Comparison of ENCODE assay signal across 18 mouse cellular contexts in the genomic region with DNA sequence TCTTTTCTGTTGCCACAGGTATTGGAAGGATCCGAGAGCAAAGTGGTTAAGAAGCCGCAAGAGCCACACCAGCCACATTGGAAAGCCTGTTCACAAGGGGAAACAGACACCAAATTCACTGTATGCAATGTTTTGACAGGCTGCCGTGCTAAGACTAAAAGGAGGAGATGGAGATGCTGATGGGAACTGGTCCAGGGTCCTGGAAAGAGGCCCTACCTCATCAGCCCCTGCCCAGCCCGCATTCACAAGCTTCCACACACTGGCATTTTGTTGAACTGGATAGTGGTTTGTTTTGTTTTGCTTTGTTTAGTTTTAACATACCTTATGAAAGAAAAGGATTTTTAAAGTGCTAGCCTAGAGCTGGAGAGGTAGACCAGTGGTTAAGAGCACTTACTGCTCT. TPM values are rescaled to one million over a fixed set of nuclear protein-coding genes. Genes with fewer than 3 reads are reported as not detected.
DNase-seq lines count a peak whose midpoint lies in the region; ATAC-seq and TF ChIP-seq lines count a peak whose summit lies in the region.
"Had no signal": no experiment of that assay in that cellular context is flagged by ENCODE, and none has a peak within 500 bp of the region (broad histone marks: within the 10 kb centered on the region; RNA-seq: fewer than 3 reads in every experiment).

No protein-coding gene starts in this region.

- H3K4me3 ChIP-seq in heart, embryonic 10.5 days = no peak overlapping the region
- H3K4me3 ChIP-seq in embryonic fibroblast, embryonic 13.5 days (ENCODE audit: insufficient read depth, low read length) = no peak overlapping the region
- no peak overlapping the region for H3K4me3 ChIP-seq in limb, embryonic 15.5 days
- H3K4me3 ChIP-seq in neural tube, embryonic 15.5 days (replicated peaks) = no peak overlapping the region
- H3K4me3 ChIP-seq: midbrain, embryonic 13.5 days; neural tube, embryonic 13.5 days had no signal

- WGBS in heart, embryonic 10.5 days = 83% methylated on average over 4 of the region's 4 CpGs
- 67% methylated on average over 4 of the region's 4 CpGs for WGBS in limb, embryonic 15.5 days
- 88% methylated on average over 4 of the region's 4 CpGs for WGBS in neural tube, embryonic 15.5 days

- no peak for DNase-seq in heart, embryonic 10.5 days (ENCODE audit: low spot score)
- DNase-seq in heart, postnatal 25 days (ENCODE audit: low spot score) = no peak
- peak; percentile 69 for DNase-seq in NIH3T3 (ENCODE audit: low read depth)
- no peak for DNase-seq in lung, postnatal 14 days
- DNase-seq in embryo, embryonic 10 days (ENCODE audit: low spot score) = no peak
- DNase-seq: adrenal gland, postnatal 10 days; cerebellum, postnatal 10 days; embryo, embryonic 11 days; kidney, adult 8-10 months; kidney, postnatal 25 days; liver had no signal

- H3K9ac ChIP-seq in limb, embryonic 15.5 days = no peak overlapping the region
- H3K9ac ChIP-seq in neural tube, embryonic 15.5 days (replicated peaks) = no peak overlapping the region
- H3K9ac ChIP-seq: midbrain, embryonic 13.5 days; neural tube, embryonic 13.5 days had no signal

- H3K9me3 ChIP-seq in heart, embryonic 10.5 days = no peaks in the 10 kb centered on the region
- H3K9me3 ChIP-seq in limb, embryonic 15.5 days = no peaks in the 10 kb centered on the region
- no peaks in the 10 kb centered on the region for H3K9me3 ChIP-seq in neural tube, embryonic 15.5 days (replicated peaks)
- H3K9me3 ChIP-seq: midbrain, embryonic 13.5 days; neural tube, embryonic 13.5 days had no signal

- H3K27ac ChIP-seq in heart, embryonic 10.5 days = 0 out of 2 replicates have a peak overlapping the region, but pooled peaks have one; percentile 83
- peak overlapping the region; percentile 97 for H3K27ac ChIP-seq in embryonic fibroblast, embryonic 13.5 days (ENCODE audit: insufficient read depth, low read length)
- H3K27ac ChIP-seq in limb, embryonic 15.5 days = peak overlapping the region; percentile 93
- H3K27ac ChIP-seq in neural tube, embryonic 15.5 days (replicated peaks) = no peak overlapping the region

- ATAC-seq in limb, embryonic 15.5 days (ENCODE audit: insufficient number of reproducible peaks, low FRiP score, low TSS enrichment, low read depth) = no peak
- no peak for ATAC-seq in neural tube, embryonic 15.5 days (ENCODE audit: low FRiP score)
- ATAC-seq: activated CD4-positive, CD25-positive, alpha-beta regulatory T cell, adult 4 months; CD4-positive, CD25-positive, alpha-beta regulatory T cell, adult 4 months had no signal

- H3K4me2 ChIP-seq in limb, embryonic 15.5 days = no peak overlapping the region
- no peak overlapping the region for H3K4me2 ChIP-seq in neural tube, embryonic 15.5 days
- H3K4me2 ChIP-seq: midbrain, embryonic 13.5 days; neural tube, embryonic 13.5 days had no signal

- H3K27me3 ChIP-seq in heart, embryonic 10.5 days (ENCODE audit: insufficient read depth, poor library complexity, severe bottlenecking) = peaks cover 3% of the 10 kb centered on the region; the same call in 1 of the 2 replicates
- no peaks in the 10 kb centered on the region for H3K27me3 ChIP-seq in limb, embryonic 15.5 days
- no peaks in the 10 kb centered on the region for H3K27me3 ChIP-seq in neural tube, embryonic 15.5 days (replicated peaks)
- H3K27me3 ChIP-seq: midbrain, embryonic 13.5 days; neural tube, embryonic 13.5 days had no signal

- intact Hi-C loops in heart, postnatal 25 days (cut with DNase I) = no loop called here

- no peaks in the 10 kb centered on the region for H3K36me3 ChIP-seq in heart, embryonic 10.5 days
- H3K36me3 ChIP-seq in limb, embryonic 15.5 days = no peaks in the 10 kb centered on the region
- no peaks in the 10 kb centered on the region for H3K36me3 ChIP-seq in neural tube, embryonic 15.5 days
- H3K36me3 ChIP-seq: midbrain, embryonic 13.5 days; neural tube, embryonic 13.5 days had no signal

- TF ChIP-seq CTCF in embryonic fibroblast, embryonic 13.5 days (IDR thresholded peaks at IDR 0.05; ENCODE audit: borderline replicate concordance, insufficient read depth, low read length) = no peak

- H3K4me1 ChIP-seq in heart, embryonic 10.5 days = peaks cover 32% of the 10 kb centered on the region
- H3K4me1 ChIP-seq in embryonic fibroblast, embryonic 13.5 days (ENCODE audit: control insufficient read depth, insufficient read depth, low read length) = peaks cover 26% of the 10 kb centered on the region
- H3K4me1 ChIP-seq in limb, embryonic 15.5 days = peaks cover 36% of the 10 kb centered on the region
- H3K4me1 ChIP-seq in neural tube, embryonic 15.5 days = peaks cover 14% of the 10 kb centered on the region

- TF ChIP-seq POLR2A in embryonic fibroblast, embryonic 13.5 days (IDR thresholded peaks at IDR 0.05; ENCODE audit: low read depth, low read length) = no peak

RNA-seq across cellular contexts. Expression of a gene that starts 51.3 kb away (rescaled TPM):
- polyA plus RNA-seq in heart, embryonic 10.5 days (2016; fragmentation: Nextera tagmentation; extraction: Ambion mirVana) = 31.3 and 37.4 TPM in 2 replicates
- 10 to 100 TPM; 50.0 to 58.3 TPM for total RNA-seq in heart, postnatal 25 days (2021)
- polyA plus RNA-seq in embryonic fibroblast, embryonic 13.5 days (2011; ENCODE audit: insufficient read length, low read depth, missing spikeins) = 997 and 1,013 TPM in 2 replicates
- polyA plus RNA-seq in limb, embryonic 15.5 days (2015; fragmentation: Nextera tagmentation; extraction: Ambion mirVana) = 259 and 273 TPM in 2 replicates
- polyA plus RNA-seq in neural tube, embryonic 15.5 days (2015; fragmentation: Nextera tagmentation; extraction: Ambion mirVana) = 21.5 and 29.0 TPM in 2 replicates
- polyA plus RNA-seq: activated CD4-positive, CD25-positive, alpha-beta regulatory T cell, adult 4 months; CD4-positive, CD25-positive, alpha-beta regulatory T cell, adult 4 months had no signal
